Mouse (Mus musculus): ENCODE measurements around the gene Lrfn4.

GRCm38 (mm10) chr19:4624406-4625178 is 9.1 kb upstream of the Lrfn4 start:
- TF ChIP-seq POLR2A (IDR thresholded peaks at IDR 0.05; ENCODE audit: control insufficient read depth, low read depth, low read length) (no peak; the same call in 1 of the 2 replicates), CTCF (IDR thresholded peaks at IDR 0.05; ENCODE audit: control insufficient read depth, insufficient read depth, insufficient replicate concordance, low read depth, low read length) (no peak)

Measured in testis, adult 2 months (tissue).